Mouse (Mus musculus) 416B (cell line): ENCODE results near the gene Atmin.

Source experiments
- DNase-seq: peaks from one replicate; pipeline ENCODE4 v3.0.0; 2011; ENCODE audit warnings: low read depth

Atmin gene

GRCm38 (mm10) chr8:116943161-116943554, at the start of gene Atmin:
TSS of gene Atmin (plus strand) at chr8:116943393.
- DNase-seq = peak; percentile 83

- no peak for DNase-seq
These were observed 49.3 kb upstream of the Atmin start for GRCm38 (mm10) chr8:116893938-116894337.

DNA sequence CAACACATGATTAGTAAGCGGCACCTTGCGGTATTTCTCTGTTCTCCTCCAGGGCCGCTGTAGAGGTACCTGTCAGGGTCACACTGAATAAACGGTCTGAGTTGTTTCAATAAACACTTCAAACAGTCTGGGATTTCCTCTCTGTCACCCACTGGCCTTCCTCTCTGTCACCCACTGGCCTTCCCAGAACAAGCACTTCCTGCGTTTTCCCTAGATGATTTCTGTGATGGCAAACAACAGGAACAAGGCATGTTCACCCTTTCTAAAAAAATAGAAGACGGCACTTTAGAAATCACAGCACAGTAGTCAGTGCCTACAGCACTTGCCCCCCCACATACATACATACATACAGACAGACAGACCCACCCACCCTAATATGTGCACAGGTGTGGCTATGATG, 47.7 kb upstream of the Atmin start:
- DNase-seq = no peak

- DNase-seq = no peak
These were observed 38.5 kb upstream of the Atmin start for GRCm38 (mm10) chr8:116904736-116905135.

DNA sequence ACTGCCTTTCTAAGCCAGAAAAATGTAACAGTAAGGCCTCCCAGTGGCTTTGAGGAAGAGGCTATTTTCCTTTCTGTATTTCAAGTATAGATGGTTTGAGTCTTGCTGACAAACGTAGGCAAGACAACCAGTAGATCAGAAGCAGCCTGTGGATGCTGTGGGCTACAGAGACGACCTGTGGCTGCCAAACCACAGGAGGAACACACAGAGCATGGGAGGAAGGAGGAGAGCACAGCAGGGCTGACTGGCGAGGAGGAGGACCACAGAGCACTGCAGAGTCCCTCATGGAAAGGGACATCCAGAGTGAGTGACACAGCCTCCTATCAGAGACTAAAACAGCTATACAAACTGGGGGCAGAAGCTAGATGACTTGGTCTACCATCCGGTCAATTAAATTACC, 37.9 kb upstream of the Atmin start:
- DNase-seq = peak; percentile 77

DNA sequence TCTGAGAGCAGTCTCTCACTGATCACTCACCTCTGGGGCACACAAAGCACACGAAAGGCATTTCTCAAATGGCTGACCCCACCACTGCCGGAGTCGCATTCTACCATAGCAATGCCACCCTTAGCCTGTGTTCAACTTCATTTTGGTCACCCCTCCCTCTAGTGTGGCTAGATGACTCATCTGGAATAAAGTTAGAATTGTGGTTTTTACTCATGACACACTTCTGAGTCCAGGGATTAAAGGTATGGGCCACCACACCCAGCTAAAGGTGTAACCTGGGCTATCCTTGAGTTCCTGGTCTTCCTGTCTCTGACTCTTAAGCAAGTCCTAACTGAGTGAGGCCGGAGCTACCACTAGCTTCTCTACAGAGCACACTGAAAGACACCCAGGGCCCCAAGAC, 37.4 kb upstream of the Atmin start:
- peak; percentile 85 for DNase-seq

GRCm38 (mm10) chr8:116921005-116921336, 22.2 kb upstream of the Atmin start:
- no peak for DNase-seq

GRCm38 (mm10) chr8:116921337-116922059, 21.7 kb upstream of the Atmin start, which contains the start of the genes Cmc2 and Cenpn:
TSS of gene Cmc2 (minus strand) at chr8:116921455.
TSS of gene Cenpn (plus strand) at chr8:116921730.
- DNase-seq = peak; percentile 98

GRCm38 (mm10) chr8:116922060-116922757, 21.0 kb upstream of the Atmin start:
- DNase-seq = no peak

- peak; percentile 94 for DNase-seq
These were observed 19.7 kb upstream of the Atmin start for GRCm38 (mm10) chr8:116923526-116923925.

DNA sequence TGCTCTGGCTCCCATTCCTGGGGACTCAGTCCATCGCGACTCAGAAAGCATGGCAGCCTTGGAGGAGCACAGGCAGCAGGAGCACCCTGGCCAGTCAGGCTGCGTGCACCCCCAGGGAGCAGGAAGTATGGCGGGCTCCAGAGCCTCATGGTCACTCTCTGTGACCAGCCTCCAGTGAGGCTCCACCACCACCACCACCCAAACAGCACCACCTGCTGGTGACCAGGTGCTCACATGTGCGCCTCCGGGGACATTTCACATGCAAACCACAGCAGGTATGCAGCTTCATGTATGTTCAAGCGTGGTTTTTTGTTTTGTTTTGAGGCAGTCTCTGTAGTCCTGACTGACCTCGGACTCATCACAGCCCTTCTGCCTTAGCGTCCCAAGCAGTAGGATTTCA, 15.3 kb upstream of the Atmin start:
- peak; percentile 61 for DNase-seq

DNA sequence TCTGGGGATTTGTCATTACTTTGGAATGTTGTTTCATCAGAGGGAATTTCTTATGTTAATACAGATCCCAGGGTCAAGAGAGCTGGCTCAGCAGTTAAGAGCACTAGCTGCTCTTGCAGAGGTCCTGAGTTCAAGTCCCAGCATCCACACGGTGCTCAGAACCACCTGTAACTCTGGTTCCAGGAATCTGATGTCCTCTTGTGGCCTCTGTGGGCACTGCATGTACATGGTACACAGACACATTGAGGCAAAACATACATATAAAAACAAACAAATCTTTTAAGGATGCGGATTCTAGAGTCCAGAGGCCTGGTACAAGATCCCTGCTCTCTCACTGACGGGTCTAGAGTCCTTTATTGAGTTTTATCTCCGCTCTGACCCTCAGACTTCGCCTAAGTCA, 14.6 kb upstream of the Atmin start:
- DNase-seq = no peak

DNA sequence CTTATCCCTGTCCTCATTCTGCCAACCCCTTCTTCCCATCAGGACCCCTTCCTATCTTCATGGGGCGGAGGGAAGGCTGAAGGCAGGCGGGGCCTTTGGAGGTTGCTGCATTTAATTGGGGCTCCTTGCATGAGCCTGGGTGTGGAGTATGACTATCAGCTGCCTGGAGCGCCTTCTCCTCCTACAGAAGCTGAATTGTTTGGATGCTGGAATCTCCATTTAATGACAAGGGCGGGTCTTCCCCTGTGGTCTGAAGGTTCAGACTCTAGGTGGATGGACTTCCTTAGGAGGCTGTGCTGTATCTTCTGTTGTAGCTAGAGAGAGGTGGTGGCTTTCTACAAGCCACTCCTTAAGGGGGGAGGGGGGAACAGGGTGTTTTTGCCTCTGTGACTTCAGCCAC, 8.2 kb upstream of the Atmin start:
- no peak for DNase-seq

DNA sequence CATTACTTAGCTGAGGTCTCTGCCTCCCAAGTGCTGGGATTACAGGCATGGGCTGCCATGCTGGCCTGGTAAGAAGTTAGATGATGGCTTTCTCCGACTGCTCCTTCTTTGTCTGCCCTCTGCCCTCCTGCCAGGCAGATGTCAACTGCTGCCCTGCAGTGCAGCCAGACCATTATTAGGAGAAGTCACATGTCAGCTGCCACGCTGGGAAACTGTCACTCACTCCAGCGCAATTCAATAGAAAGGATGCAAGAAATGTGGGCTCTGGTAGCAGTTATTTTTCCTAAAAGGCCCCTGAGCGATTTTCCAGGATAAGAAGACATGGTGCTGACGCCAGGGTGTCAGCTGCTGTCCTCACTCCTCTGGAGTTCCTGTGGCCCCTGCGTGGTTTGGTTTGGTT, 7.7 kb upstream of the Atmin start:
- DNase-seq = no peak

DNA sequence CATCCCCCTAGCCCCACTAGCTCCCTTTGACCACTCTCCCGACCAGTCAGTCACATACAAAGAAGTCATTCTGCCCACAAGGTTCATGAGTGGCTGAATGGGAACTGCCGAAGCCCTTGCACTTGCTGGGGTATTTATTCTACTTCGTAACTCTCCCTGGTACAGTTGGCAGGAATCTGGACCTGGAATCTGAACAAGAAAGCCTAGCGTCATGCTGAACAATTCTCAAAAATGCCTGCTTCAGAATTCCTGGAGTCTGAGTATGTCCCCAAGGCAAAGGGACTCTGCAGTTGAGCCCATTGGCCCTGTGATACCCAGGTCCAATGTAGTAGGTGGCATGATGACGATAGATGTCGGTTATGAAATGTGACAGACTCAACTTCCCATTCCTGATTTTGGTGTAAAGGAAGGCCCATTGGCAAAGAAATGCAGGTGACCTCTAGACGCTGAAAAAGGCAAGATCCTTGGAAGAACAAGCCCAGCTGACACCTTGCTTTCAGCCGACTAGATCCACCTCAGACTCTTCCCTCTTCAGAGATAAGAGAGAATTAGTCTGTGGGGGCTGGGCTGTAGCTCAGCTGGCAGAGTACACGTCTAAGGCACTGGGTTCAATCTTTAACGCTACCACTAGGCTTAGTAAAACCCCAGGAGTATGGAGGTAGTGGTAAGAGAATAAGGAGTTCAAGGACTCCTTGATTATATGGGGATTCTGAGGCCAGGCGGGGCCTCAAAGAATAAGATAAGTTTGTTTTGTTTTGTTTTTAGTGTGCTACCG, 722 bp upstream of the Atmin start:
- no peak for DNase-seq

- peak; percentile 70 for DNase-seq
These were observed 577 bp downstream of the Atmin start for GRCm38 (mm10) chr8:116943555-116944384.

- no peak for DNase-seq
These were observed 1.1 kb downstream of the Atmin start for GRCm38 (mm10) chr8:116944385-116944696.

GRCm38 (mm10) chr8:116945169-116945910, 2.1 kb downstream of the Atmin start:
- DNase-seq = no peak

DNA sequence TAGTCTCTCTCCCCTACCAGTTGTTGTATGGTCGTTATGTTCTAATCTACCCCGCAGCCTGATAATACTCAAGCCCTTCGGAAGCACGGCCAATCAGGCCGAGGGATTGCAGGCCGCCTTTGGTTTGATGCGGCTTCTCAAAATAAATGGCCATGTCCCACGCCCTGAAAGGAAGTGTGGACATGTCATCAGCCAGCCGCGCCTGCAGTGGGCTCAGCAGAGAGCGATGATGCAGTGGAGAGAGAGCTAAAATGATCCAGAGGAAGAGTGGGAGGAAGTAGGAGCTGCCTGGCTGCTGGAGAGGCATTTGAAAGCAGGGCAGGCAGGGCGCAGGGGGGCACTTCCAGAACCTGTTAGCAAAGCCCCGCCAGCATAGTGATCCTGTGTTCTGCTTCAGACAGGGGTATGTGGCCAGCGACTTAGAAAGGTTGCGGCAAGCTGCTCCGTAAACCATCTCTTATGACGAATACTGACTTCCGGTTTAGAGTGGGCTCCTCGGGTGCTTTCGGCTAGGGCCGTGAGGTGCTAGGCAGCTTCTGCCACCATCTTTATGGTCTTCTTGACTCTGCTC, 3.2 kb downstream of the Atmin start:
- DNase-seq = no peak

- DNase-seq = no peak
These were observed 3.7 kb downstream of the Atmin start for GRCm38 (mm10) chr8:116946851-116947250.

- DNase-seq = no peak
These were observed 4.4 kb downstream of the Atmin start for GRCm38 (mm10) chr8:116947589-116947988.
